17 mouse cellular contexts compared by ENCODE assay signal in genomic region chr7:24572455-24572854, GRCm38 (mm10). TPM values are rescaled to one million over a fixed set of nuclear protein-coding genes. Genes with fewer than 3 reads are reported as not detected.
DNase-seq lines count a peak whose midpoint lies in the region; ATAC-seq and TF ChIP-seq lines count a peak whose summit lies in the region.
"Had no signal": no experiment of that assay in that cellular context is flagged by ENCODE, and none has a peak within 500 bp of the region (broad histone marks: within the 10 kb centered on the region; RNA-seq: fewer than 3 reads in every experiment).

No protein-coding gene starts in this region.

- intact Hi-C loops in heart, postnatal 25 days (cut with DNase I) = no loop called here

- H3K4me3 ChIP-seq in heart, postnatal 0 days (ENCODE audit: low read depth, low read length) = no peak overlapping the region
- no peak overlapping the region for H3K4me3 ChIP-seq in midbrain, embryonic 11.5 days (ENCODE audit: low read depth, low read length)
- H3K4me3 ChIP-seq in midbrain, embryonic 16.5 days (ENCODE audit: low read depth, low read length) = no peak overlapping the region
- no peak overlapping the region for H3K4me3 ChIP-seq in heart, embryonic 11.5 days (ENCODE audit: low read depth, low read length)

- H3K36me3 ChIP-seq in heart, postnatal 0 days (replicated peaks; ENCODE audit: control insufficient read depth, insufficient read depth, low read length) = peaks cover 18% of the 10 kb centered on the region
- peaks cover 10% of the 10 kb centered on the region; the same call in 1 of the 2 replicates for H3K36me3 ChIP-seq in midbrain, embryonic 11.5 days (ENCODE audit: control insufficient read depth, insufficient read depth, low read length)
- H3K36me3 ChIP-seq in midbrain, embryonic 16.5 days (ENCODE audit: control insufficient read depth, insufficient read depth, low read length) = peaks cover 13% of the 10 kb centered on the region
- H3K36me3 ChIP-seq in heart, embryonic 11.5 days (ENCODE audit: control insufficient read depth, insufficient read depth, low read length) = peaks cover 22% of the 10 kb centered on the region

- H3K27me3 ChIP-seq in heart, postnatal 0 days (ENCODE audit: control insufficient read depth, insufficient read depth, low read length) = no peaks in the 10 kb centered on the region
- no peaks in the 10 kb centered on the region for H3K27me3 ChIP-seq in midbrain, embryonic 11.5 days (ENCODE audit: control insufficient read depth, insufficient read depth, low read length)
- H3K27me3 ChIP-seq in midbrain, embryonic 16.5 days (ENCODE audit: control insufficient read depth, insufficient read depth, low read depth, low read length) = no peaks in the 10 kb centered on the region
- no peaks in the 10 kb centered on the region for H3K27me3 ChIP-seq in heart, embryonic 11.5 days (ENCODE audit: control insufficient read depth, insufficient read depth, low read length)
- H3K27me3 ChIP-seq: Patski had no signal

- no peak for TF ChIP-seq EP300 in heart, postnatal 0 days (IDR thresholded peaks at IDR 0.05; ENCODE audit: low read depth)

- WGBS in heart, postnatal 0 days = 64% methylated on average over 5 of the region's 5 CpGs
- WGBS in midbrain, embryonic 11.5 days = 58% methylated on average over 5 of the region's 5 CpGs
- 54% methylated on average over 5 of the region's 5 CpGs for WGBS in midbrain, embryonic 16.5 days
- WGBS in heart, embryonic 11.5 days (ENCODE audit: insufficient replicate concordance) = 59% methylated on average over 5 of the region's 5 CpGs

- H3K4me2 ChIP-seq in heart, postnatal 0 days (ENCODE audit: low read depth, low read length) = no peak overlapping the region
- H3K4me2 ChIP-seq in midbrain, embryonic 11.5 days = no peak overlapping the region
- H3K4me2 ChIP-seq in midbrain, embryonic 16.5 days (ENCODE audit: low read length) = no peak overlapping the region
- no peak overlapping the region for H3K4me2 ChIP-seq in heart, embryonic 11.5 days
- H3K4me2 ChIP-seq: hindbrain, embryonic 14.5 days had no signal

- no peak overlapping the region for H3K9ac ChIP-seq in heart, postnatal 0 days (replicated peaks; ENCODE audit: low read depth, low read length)
- no peak overlapping the region for H3K9ac ChIP-seq in midbrain, embryonic 11.5 days (ENCODE audit: low read length)
- no peak overlapping the region for H3K9ac ChIP-seq in midbrain, embryonic 16.5 days (ENCODE audit: low read depth, low read length)
- H3K9ac ChIP-seq in heart, embryonic 11.5 days (ENCODE audit: low read depth, low read length) = no peak overlapping the region
- H3K9ac ChIP-seq: hindbrain, embryonic 14.5 days had no signal

- no peak for DNase-seq in heart, postnatal 0 days (ENCODE audit: low spot score)
- DNase-seq in heart, postnatal 25 days (ENCODE audit: low spot score) = no peak
- DNase-seq in midbrain, embryonic 11.5 days (ENCODE audit: low spot score, missing footprints) = peak; percentile 86
- peak; percentile 69 for DNase-seq in R1 (ENCODE audit: low read depth, low spot score)
- DNase-seq in retina, postnatal 1 day = peak; percentile 27
- no peak for DNase-seq in right cerebral cortex, postnatal 10 days (ENCODE audit: low spot score in 2 of 2)
- DNase-seq: adrenal gland, postnatal 36 days; cerebellum, adult 9-11 months; kidney, postnatal 4 days; lung, postnatal 10 days had no signal

- no peaks in the 10 kb centered on the region for H3K9me3 ChIP-seq in heart, postnatal 0 days (replicated peaks; ENCODE audit: control insufficient read depth, low read length)
- H3K9me3 ChIP-seq in midbrain, embryonic 11.5 days (ENCODE audit: control insufficient read depth, low read length) = no peaks in the 10 kb centered on the region
- H3K9me3 ChIP-seq in midbrain, embryonic 16.5 days (replicated peaks; ENCODE audit: control insufficient read depth, low read length, poor library complexity, severe bottlenecking) = no peaks in the 10 kb centered on the region
- H3K9me3 ChIP-seq in heart, embryonic 11.5 days (replicated peaks; ENCODE audit: control insufficient read depth, low read length) = no peaks in the 10 kb centered on the region

- ATAC-seq in heart, postnatal 0 days (ENCODE audit: insufficient read depth, low read depth) = no peak
- peak; percentile 14; the same call in 1 of the 2 replicates for ATAC-seq in midbrain, embryonic 11.5 days (ENCODE audit: low FRiP score)
- ATAC-seq in midbrain, embryonic 16.5 days = no peak
- ATAC-seq in heart, embryonic 11.5 days (replicated peaks; ENCODE audit: insufficient number of reproducible peaks, low FRiP score, low TSS enrichment) = no peak
- ATAC-seq: Patski had no signal

- no peak overlapping the region for H3K27ac ChIP-seq in heart, postnatal 0 days (ENCODE audit: low read depth)
- H3K27ac ChIP-seq in midbrain, embryonic 11.5 days (ENCODE audit: low read depth, low read length) = no peak overlapping the region
- H3K27ac ChIP-seq in midbrain, embryonic 16.5 days (ENCODE audit: low read length) = no peak overlapping the region
- no peak overlapping the region for H3K27ac ChIP-seq in heart, embryonic 11.5 days (ENCODE audit: low read depth, low read length)
- H3K27ac ChIP-seq: hindbrain, embryonic 14.5 days had no signal

- TF ChIP-seq CTCF in heart, postnatal 0 days (IDR thresholded peaks at IDR 0.05; ENCODE audit: low read depth) = peak; percentile 12; the same call in 1 of the 2 replicates

- H3K4me1 ChIP-seq in heart, postnatal 0 days (ENCODE audit: control insufficient read depth, insufficient read depth) = no peaks in the 10 kb centered on the region
- H3K4me1 ChIP-seq in midbrain, embryonic 11.5 days (ENCODE audit: control insufficient read depth, insufficient read depth, low read length) = no peaks in the 10 kb centered on the region
- H3K4me1 ChIP-seq in midbrain, embryonic 16.5 days (ENCODE audit: control insufficient read depth, insufficient read depth, low read length) = no peaks in the 10 kb centered on the region
- no peaks in the 10 kb centered on the region for H3K4me1 ChIP-seq in heart, embryonic 11.5 days (ENCODE audit: control insufficient read depth, insufficient read depth, low read length)

RNA-seq across cellular contexts. Expression of gene Ethe1, which starts 14.9 kb away (rescaled TPM):
- total RNA-seq in heart, postnatal 0 days (2014; rRNA removed; ENCODE audit: low replicate concordance) = 21.2 and 42.2 TPM in 2 replicates
- polyA plus RNA-seq in heart, postnatal 0 days (2015; fragmentation: Nextera tagmentation; extraction: Ambion mirVana) = 21.5 and 23.1 TPM in 2 replicates
- total RNA-seq in heart, postnatal 25 days (2021) = 10 to 100 TPM; 44.6 to 49.1 TPM
- 18.8 and 19.6 TPM in 2 replicates for polyA plus RNA-seq in midbrain, embryonic 11.5 days (2014; fragmentation: Nextera tagmentation; extraction: Ambion mirVana)
- 26.5 and 30.7 TPM in 2 replicates for polyA plus RNA-seq in midbrain, embryonic 16.5 days (2015; fragmentation: Nextera tagmentation; extraction: Ambion mirVana)
- polyA plus RNA-seq in heart, embryonic 11.5 days (2014; fragmentation: Nextera tagmentation; extraction: Ambion mirVana) = 23.4 and 23.9 TPM in 2 replicates

RNA-seq across cellular contexts. Expression of gene Zfp575, which starts 15.0 kb away (rescaled TPM):
- 0.04 TPM in 1 of 2 replicates, not detected in the other for total RNA-seq in heart, postnatal 0 days (2014; rRNA removed; ENCODE audit: low replicate concordance)
- 0.58 and 0.67 TPM in 2 replicates for polyA plus RNA-seq in heart, postnatal 0 days (2015; fragmentation: Nextera tagmentation; extraction: Ambion mirVana)
- under 1 TPM; 0.08 to 0.17 TPM for total RNA-seq in heart, postnatal 25 days (2021)
- polyA plus RNA-seq in midbrain, embryonic 11.5 days (2014; fragmentation: Nextera tagmentation; extraction: Ambion mirVana) = 1.0 and 1.4 TPM in 2 replicates
- polyA plus RNA-seq in midbrain, embryonic 16.5 days (2015; fragmentation: Nextera tagmentation; extraction: Ambion mirVana) = 18.2 and 20.9 TPM in 2 replicates
- 0.42 and 0.44 TPM in 2 replicates for polyA plus RNA-seq in heart, embryonic 11.5 days (2014; fragmentation: Nextera tagmentation; extraction: Ambion mirVana)
- polyA plus RNA-seq: Patski had no signal

RNA-seq across cellular contexts. Expression of gene Xrcc1, which starts 26.4 kb away (rescaled TPM):
- 30.3 and 46.1 TPM in 2 replicates for total RNA-seq in heart, postnatal 0 days (2014; rRNA removed; ENCODE audit: low replicate concordance)
- 30.7 and 31.1 TPM in 2 replicates for polyA plus RNA-seq in heart, postnatal 0 days (2015; fragmentation: Nextera tagmentation; extraction: Ambion mirVana)
- total RNA-seq in heart, postnatal 25 days (2021) = 10 to 100 TPM; 27.8 to 27.9 TPM
- polyA plus RNA-seq in midbrain, embryonic 11.5 days (2014; fragmentation: Nextera tagmentation; extraction: Ambion mirVana) = 91.9 and 101 TPM in 2 replicates
- 66.1 and 66.9 TPM in 2 replicates for polyA plus RNA-seq in midbrain, embryonic 16.5 days (2015; fragmentation: Nextera tagmentation; extraction: Ambion mirVana)
- 69.8 and 76.6 TPM in 2 replicates for polyA plus RNA-seq in heart, embryonic 11.5 days (2014; fragmentation: Nextera tagmentation; extraction: Ambion mirVana)

RNA-seq across cellular contexts. Expression of gene Pinlyp, which starts 26.5 kb away (rescaled TPM):
- not detected in 2 replicates for total RNA-seq in heart, postnatal 0 days (2014; rRNA removed; ENCODE audit: low replicate concordance)
- polyA plus RNA-seq in heart, postnatal 0 days (2015; fragmentation: Nextera tagmentation; extraction: Ambion mirVana) = not detected in 2 replicates
- total RNA-seq in heart, postnatal 25 days (2021) = not detected
- polyA plus RNA-seq in midbrain, embryonic 11.5 days (2014; fragmentation: Nextera tagmentation; extraction: Ambion mirVana) = not detected in 2 replicates
- not detected in 2 replicates for polyA plus RNA-seq in midbrain, embryonic 16.5 days (2015; fragmentation: Nextera tagmentation; extraction: Ambion mirVana)
- polyA plus RNA-seq in heart, embryonic 11.5 days (2014; fragmentation: Nextera tagmentation; extraction: Ambion mirVana) = not detected in 2 replicates
- total RNA-seq: adrenal gland, postnatal 36 days; gastrocnemius, postnatal 4 days; left cerebral cortex, postnatal 36 days had no signal
- polyA plus RNA-seq: hindbrain, embryonic 14.5 days; neural tube, embryonic 11.5 days had no signal

RNA-seq across cellular contexts. Expression of gene Phldb3, which starts 38.1 kb away (rescaled TPM):
- not detected in 2 replicates for total RNA-seq in heart, postnatal 0 days (2014; rRNA removed; ENCODE audit: low replicate concordance)
- polyA plus RNA-seq in heart, postnatal 0 days (2015; fragmentation: Nextera tagmentation; extraction: Ambion mirVana) = not detected in 2 replicates
- total RNA-seq in heart, postnatal 25 days (2021) = under 1 TPM; 0.50 to 0.57 TPM
- polyA plus RNA-seq in midbrain, embryonic 11.5 days (2014; fragmentation: Nextera tagmentation; extraction: Ambion mirVana) = 0.07 TPM in 1 of 2 replicates, not detected in the other
- not detected in 2 replicates for polyA plus RNA-seq in midbrain, embryonic 16.5 days (2015; fragmentation: Nextera tagmentation; extraction: Ambion mirVana)
- polyA plus RNA-seq in heart, embryonic 11.5 days (2014; fragmentation: Nextera tagmentation; extraction: Ambion mirVana) = 0.06 TPM in 1 of 2 replicates, not detected in the other
- polyA plus RNA-seq: hindbrain, embryonic 14.5 days; neural tube, embryonic 11.5 days had no signal

Comparison
In these comparisons a context has a peak if more than half of its experiments do, and no peak if none do; other contexts are left out.
1. DNase-seq: peak in midbrain, embryonic 11.5 days (single experiment), R1 (single experiment) and retina, postnatal 1 day (single experiment); none in heart, postnatal 0 days (single experiment), heart, postnatal 25 days (single experiment) and right cerebral cortex, postnatal 10 days (0 of 2).